Mouse (Mus musculus) cerebellum, adult 9-10 months (tissue): Measurements from ENCODE around the gene Epha1.
A peak's percentile ranks its signal among the peaks of the same experiment; 100 is the strongest.

ENCODE experiments used
- DNase-seq: peaks from one replicate; pipeline ENCODE4 v3.0.0; 2022

Epha1 gene

DNA sequence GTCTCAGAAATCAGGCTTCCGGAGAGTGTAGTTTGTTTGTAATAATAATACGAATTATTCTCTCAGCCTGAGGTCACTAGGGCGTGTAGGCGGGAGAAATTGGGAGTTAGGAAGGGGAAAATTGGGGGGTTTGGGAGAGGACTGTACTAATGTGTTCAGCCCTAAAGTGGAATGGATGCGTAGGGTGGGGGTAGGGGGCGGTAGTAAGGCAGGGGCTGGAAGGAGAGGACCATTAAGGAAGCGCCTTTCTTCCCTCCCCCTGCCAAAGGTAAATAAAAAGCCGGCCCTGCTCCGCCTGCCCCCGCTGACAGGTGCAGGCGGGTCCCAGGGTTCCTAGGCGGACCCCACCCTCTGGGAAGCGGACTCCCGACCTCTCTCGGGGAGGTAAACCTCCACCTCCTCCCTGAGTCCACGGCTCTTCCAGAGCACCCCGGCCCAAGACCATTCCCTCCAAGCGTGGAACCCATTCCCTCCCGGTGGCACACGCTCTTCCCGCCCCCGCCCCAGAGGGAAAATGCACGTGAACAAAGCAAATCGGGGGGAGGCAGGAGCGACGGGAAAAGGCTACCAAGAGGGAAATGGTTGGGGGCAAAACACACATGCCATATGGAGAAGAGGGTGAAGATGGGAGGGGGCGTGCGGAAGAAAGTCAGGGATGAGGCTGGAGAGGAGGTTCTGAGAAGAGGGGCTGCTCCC is 49.5 kb downstream of the Epha1 start:
- DNase-seq: peak; percentile 73

DNA sequence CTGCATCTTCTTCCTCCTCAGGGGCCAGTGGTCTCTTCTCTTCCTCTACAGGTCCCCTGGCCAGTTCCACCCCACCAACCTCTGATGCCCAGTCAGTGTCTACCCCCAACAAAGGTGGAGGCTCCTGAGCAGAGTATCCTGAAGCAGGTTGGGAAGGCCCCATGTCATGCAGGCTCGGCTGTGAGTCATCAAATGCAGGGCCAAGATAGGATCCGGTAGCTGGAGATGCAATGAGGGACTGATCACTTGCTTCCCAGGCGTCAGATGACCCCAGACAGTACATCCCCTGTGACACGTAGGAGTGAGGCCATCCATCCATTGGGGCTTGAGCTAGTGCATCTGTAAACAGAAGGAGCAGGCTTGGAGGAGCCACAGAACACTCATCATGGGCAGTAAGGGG is 54.8 kb downstream of the Epha1 start:
- DNase-seq: peak; percentile 28

DNA sequence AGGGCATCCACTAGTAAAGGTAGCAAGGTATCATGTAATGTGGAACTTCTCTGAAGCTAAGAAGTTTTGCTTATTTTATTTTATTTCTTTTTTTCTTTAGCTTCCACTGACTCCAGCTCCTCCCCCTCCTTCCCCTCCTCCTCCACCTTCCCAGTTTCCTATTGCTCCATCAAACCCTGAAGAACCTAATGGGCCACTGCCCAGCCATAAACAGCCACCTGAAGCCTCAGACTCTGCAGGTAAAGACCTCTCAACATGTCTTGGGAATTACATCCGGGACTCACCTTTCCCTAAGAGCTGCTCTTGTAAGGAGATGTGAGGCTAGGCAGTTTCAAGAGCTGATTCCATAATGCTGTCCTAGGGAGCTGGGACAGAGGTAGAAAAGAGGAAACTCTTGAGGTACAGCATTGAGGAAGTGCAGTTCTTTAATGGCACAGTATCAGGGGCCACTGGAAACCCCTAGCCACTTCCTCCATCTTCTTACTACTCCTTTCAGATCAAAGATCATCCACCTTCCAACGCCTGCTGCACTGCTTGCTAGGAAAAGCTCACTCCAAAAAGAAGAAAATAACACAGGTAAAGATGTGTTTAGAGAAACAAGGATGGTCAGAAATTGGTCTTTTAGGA is 62.5 kb downstream of the Epha1 start:
- no peak for DNase-seq

DNA sequence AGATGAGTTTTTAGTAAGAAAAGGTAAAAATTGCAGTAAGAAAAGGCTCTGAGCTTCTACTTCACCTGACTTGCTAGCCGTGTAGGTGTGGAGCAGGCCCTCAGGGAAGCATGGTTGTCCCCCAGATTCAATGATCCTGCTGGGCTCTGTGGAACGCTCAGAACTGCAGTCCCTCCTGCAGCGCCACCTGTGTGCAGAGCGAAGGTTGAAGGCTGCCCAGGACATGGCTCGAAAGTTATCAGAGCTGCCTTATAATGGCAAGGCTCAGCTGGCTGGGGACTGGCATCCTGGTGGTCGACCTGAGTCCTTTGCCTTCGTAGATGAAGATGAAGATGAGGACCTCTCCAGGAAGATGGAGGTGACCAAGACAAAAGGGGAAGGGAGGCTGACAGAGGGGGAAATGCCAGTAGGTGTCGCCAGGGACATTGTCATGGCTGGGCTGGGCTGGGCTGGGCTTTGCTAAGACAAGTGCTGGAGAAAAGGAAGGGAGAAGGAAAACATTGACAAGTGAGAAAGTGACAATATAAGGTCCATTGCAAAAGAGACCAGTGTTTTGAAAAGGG is 63.2 kb downstream of the Epha1 start:
- peak; percentile 44 for DNase-seq
